Mouse (Mus musculus) kidney, adult 8-10 months (tissue): ENCODE data around the gene Hoxb5.
A peak's percentile ranks its signal among the peaks of the same experiment; 100 is the strongest.

Experiments used
- DNase-seq, 2 experiments: peaks; one replicate each; pipeline ENCODE4 v3.0.0; 2022

The Hoxb5 gene

GRCm38 (mm10) chr11:96303151-96304099, at the start of gene Hoxb5:
Gene Hoxb5 (plus strand): TSS chr11:96303336.
- DNase-seq, result peak; percentile 89 to 93

- DNase-seq, result peak; percentile 67 to 91
Observed at GRCm38 (mm10) chr11:96254221-96254620, 48.9 kb upstream of the Hoxb5 start.

- DNase-seq, result peak; percentile 15 to 25
Observed at GRCm38 (mm10) chr11:96255111-96255995, 47.8 kb upstream of the Hoxb5 start.

- DNase-seq, result peak; percentile 16 to 28
Observed at GRCm38 (mm10) chr11:96255996-96256445, 47.1 kb upstream of the Hoxb5 start.

GRCm38 (mm10) chr11:96257141-96257540, 46.0 kb upstream of the Hoxb5 start:
- no peak for DNase-seq

- peak; percentile 71 to 87 for DNase-seq
Observed at GRCm38 (mm10) chr11:96259038-96259437, 44.1 kb upstream of the Hoxb5 start.

GRCm38 (mm10) chr11:96259511-96259910, 43.6 kb upstream of the Hoxb5 start:
- DNase-seq, result no peak

- peak; percentile 32 to 61 for DNase-seq
Observed at GRCm38 (mm10) chr11:96260310-96260970, 42.7 kb upstream of the Hoxb5 start.

GRCm38 (mm10) chr11:96261323-96261890, 41.7 kb upstream of the Hoxb5 start:
- DNase-seq, result peak; percentile 89 to 94

GRCm38 (mm10) chr11:96262262-96262830, 40.8 kb upstream of the Hoxb5 start:
- DNase-seq, result peak; percentile 15 to 31

GRCm38 (mm10) chr11:96263636-96264389, 39.3 kb upstream of the Hoxb5 start:
- peak; percentile 2 to 10 for DNase-seq

- DNase-seq, result no peak
Observed at GRCm38 (mm10) chr11:96264390-96265020, 38.6 kb upstream of the Hoxb5 start.

GRCm38 (mm10) chr11:96265954-96266353, 37.2 kb upstream of the Hoxb5 start:
- DNase-seq, result peak; percentile 84 to 92

- no peak for DNase-seq
Observed at GRCm38 (mm10) chr11:96267021-96267920, 35.9 kb upstream of the Hoxb5 start.

- DNase-seq, result no peak
Observed at GRCm38 (mm10) chr11:96268031-96268745, 34.9 kb upstream of the Hoxb5 start.

GRCm38 (mm10) chr11:96269869-96270268, 33.3 kb upstream of the Hoxb5 start:
- DNase-seq, result peak; percentile 75 to 81

GRCm38 (mm10) chr11:96270996-96271540, 32.1 kb upstream of the Hoxb5 start, which contains the start of gene Hoxb9:
Gene Hoxb9 (plus strand): TSS chr11:96271457.
- DNase-seq, result peak; percentile 53 to 73

- peak; percentile 72 to 73 for DNase-seq
Observed at GRCm38 (mm10) chr11:96271541-96272011, 31.6 kb upstream of the Hoxb5 start.
